Mouse (Mus musculus) heart, embryonic 15.5 days (tissue): ENCODE measurements at regions not wholly inside any gene's neighbourhood (a gene's known extent, or its start where the extent isn't known, plus 50 kb on each side); places are given as distances from the start of the nearest gene placed in this dataset.

Experiments used
- ATAC-seq: fragments of 200-750 bp; cut with Nextera tagmentation; replicated peaks from 2 replicates; pipeline ENCODE4 v1.8.0; 2017; ENCODE audit warnings: low read depth, moderate TSS enrichment; ENCODE audit not compliant: insufficient number of reproducible peaks, insufficient read depth, low FRiP score
- H3K27ac ChIP-seq: fragments of 300-500 bp; sonication (generic); 2 replicates; pipeline ENCODE4 v1.5.1; 2015; ENCODE audit warnings: mild to moderate bottlenecking, inconsistent platforms
- H3K27me3 ChIP-seq: fragments of 300-500 bp; sonication (generic); 2 replicates; pipeline ENCODE4 v1.6.1; 2015; ENCODE audit warnings: inconsistent platforms
- H3K36me3 ChIP-seq: fragments of 300-500 bp; sonication (generic); 2 replicates; pipeline ENCODE4 v1.6.1; 2015; ENCODE audit warnings: mild to moderate bottlenecking, inconsistent platforms
- H3K4me1 ChIP-seq: fragments of 300-500 bp; sonication (generic); replicated peaks from 2 replicates; pipeline ENCODE4 v1.6.1; 2015; ENCODE audit warnings: inconsistent platforms
- H3K4me2 ChIP-seq: fragments of 300-500 bp; sonication (generic); 2 replicates; pipeline ENCODE4 v1.6.1; 2015; ENCODE audit warnings: inconsistent platforms, mild to moderate bottlenecking, moderate library complexity
- H3K4me3 ChIP-seq: fragments of 300-500 bp; sonication (generic); 2 replicates; pipeline ENCODE4 v1.5.1; 2015; ENCODE audit warnings: mild to moderate bottlenecking, inconsistent platforms
- H3K9ac ChIP-seq: fragments of 300-500 bp; sonication (generic); 2 replicates; pipeline ENCODE4 v1.6.1; 2015; ENCODE audit warnings: mild to moderate bottlenecking, inconsistent platforms
- H3K9me3 ChIP-seq: fragments of 300-500 bp; sonication (generic); replicated peaks from 2 replicates; pipeline ENCODE4 v1.6.1; 2016; ENCODE audit warnings: inconsistent platforms
- WGBS: fragments of 180-500 bp; shearing (Covaris S2); methylation state at CpG from one replicate; pipeline ENCODE4 v1.1.7; 2015; ENCODE audit warnings: mixed read lengths; 5-methylcytosine and 5-hydroxymethylcytosine counted together

DNA sequence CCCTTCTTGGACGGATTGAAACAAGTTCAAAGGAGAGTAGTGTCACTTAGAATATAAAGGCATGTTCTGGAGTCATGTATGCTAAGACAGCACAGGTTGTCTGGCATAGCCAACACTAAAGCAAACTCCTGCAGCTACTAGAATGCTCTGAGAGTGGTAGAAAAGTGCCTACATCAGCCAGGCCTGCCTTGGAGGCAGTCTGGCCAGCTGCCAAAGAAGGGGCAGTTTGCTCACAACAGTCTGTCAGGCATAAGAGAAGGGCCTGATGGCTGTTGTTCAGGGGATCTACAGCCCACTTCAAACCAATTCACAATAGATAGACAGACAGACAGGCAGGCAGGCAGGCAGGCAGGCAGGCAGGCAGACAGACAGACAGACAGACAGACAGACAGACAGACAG, 136.5 kb upstream of the Dap start:
- Histone ChIP-seq H3K4me1 (no peaks in the 10 kb centered on the region), H3K27ac (no peak overlapping the region), H3K9me3 (no peaks in the 10 kb centered on the region), H3K4me2 (no peak overlapping the region), H3K4me3 (no peak overlapping the region), H3K36me3 (no peaks in the 10 kb centered on the region), H3K9ac (no peak overlapping the region), H3K27me3 (no peaks in the 10 kb centered on the region)
- ATAC-seq: no peak
- WGBS: 65% methylated on average over 1 of the region's 1 CpGs

DNA sequence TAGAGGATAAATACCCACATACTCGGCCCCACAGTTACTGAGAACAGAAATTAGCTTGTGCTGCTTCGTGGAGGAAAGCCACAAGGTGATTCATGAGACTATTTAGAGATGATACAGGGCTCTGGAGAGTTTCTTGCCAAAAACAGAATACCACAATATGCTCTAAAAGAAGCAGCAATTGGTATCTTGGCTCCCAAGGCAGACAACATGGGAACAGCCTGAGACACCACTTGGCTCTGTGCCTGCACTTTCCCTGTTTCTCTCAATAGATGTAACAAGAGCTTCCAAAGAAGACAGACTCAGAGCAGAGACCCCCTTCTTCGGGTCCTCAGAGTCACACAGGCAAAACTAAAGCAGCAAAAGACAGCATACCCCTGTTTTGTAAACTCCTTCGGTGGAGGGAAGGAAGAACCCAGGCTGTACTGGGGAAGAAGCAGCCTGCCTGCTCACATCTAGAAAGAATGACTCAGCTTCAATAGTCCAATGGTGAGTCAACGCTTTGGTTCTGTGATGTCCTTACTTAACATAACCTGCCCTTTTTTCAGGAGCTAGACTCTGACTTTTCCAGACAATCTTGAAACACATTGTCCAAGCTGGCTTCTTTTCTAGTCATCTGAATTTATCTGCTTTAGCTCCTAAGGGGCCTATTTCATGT, 132.1 kb upstream of the Dap start:
- no peak for ATAC-seq
- Histone ChIP-seq H3K9me3 (no peaks in the 10 kb centered on the region), H3K4me3 (no peak overlapping the region), H3K36me3 (no peaks in the 10 kb centered on the region), H3K4me1 (no peaks in the 10 kb centered on the region), H3K9ac (no peak overlapping the region), H3K27ac (no peak overlapping the region), H3K27me3 (no peaks in the 10 kb centered on the region), H3K4me2 (no peak overlapping the region)
- WGBS: 62% methylated on average over 5 of the region's 5 CpGs

DNA sequence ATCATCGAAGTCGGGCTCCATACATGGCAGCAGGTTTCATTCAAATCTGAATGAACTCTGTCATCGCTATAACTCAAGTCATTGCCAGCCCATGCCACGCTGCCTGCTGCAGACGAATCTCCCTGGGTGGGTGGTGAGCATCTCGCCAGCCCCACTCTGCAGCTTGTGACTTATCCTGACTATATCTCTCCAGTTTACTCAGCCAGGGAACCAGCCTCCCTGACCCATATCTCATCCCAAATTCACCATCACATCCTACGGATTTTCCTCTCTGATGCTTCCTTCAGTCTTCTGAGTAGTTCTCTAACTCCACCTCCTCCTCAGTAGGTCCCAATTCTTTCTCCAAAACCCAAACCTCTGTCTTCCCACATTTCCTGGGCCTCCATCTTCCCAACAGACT, 127.9 kb upstream of the Dap start:
- Histone ChIP-seq H3K27ac (no peak overlapping the region), H3K4me1 (no peaks in the 10 kb centered on the region), H3K9me3 (no peaks in the 10 kb centered on the region), H3K36me3 (no peaks in the 10 kb centered on the region), H3K9ac (no peak overlapping the region), H3K4me3 (no peak overlapping the region), H3K4me2 (no peak overlapping the region), H3K27me3 (no peaks in the 10 kb centered on the region)
- WGBS: 84% methylated on average over 7 of the region's 7 CpGs
- ATAC-seq: no peak

DNA sequence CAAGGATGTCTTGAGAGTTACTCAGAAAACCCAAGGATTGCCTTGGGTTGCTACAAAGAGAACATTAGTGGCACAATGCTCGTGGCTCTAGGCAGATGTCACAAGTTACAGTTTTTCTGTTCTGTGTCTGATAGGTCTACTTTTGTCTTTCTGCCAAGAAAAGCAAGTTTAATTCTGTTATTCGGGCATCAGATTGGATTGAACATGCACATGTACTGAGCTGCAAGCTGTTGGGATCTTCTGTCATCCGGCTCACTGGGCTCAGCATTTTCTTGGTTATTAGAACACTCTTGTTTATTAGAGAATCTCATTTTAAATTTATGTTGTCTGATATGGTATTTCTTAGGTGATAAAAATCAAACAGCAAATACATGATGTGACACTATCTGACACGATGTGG, 126.8 kb upstream of the Dap start:
- Histone ChIP-seq H3K9me3 (no peaks in the 10 kb centered on the region), H3K36me3 (no peaks in the 10 kb centered on the region), H3K4me2 (no peak overlapping the region), H3K4me1 (no peaks in the 10 kb centered on the region), H3K4me3 (no peak overlapping the region), H3K27ac (no peak overlapping the region), H3K9ac (no peak overlapping the region), H3K27me3 (no peaks in the 10 kb centered on the region)
- WGBS: 69% methylated on average over 4 of the region's 4 CpGs
- no peak for ATAC-seq

DNA sequence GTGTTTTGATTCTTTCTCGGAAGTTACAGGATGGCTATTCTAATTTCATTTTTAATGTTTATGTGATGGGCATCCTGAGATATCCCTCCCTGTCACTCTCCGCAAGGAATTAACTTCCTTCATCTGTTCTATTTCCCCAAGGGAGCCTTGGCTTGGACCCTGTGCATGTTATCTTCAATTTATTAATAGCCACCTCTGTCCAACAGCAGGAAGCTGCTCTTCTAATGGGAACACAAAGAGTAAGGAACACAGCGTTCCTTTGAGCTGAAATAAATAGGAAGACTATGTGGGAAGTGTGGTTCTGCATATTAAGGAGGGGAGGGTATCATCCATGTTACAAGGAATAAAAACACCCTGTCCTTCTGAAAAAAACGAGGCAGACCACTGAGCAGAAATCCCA, 119.4 kb upstream of the Dap start:
- no peak overlapping the region for H3K9ac ChIP-seq
- no peaks in the 10 kb centered on the region for H3K36me3 ChIP-seq
- no peak overlapping the region for H3K27ac ChIP-seq
- no peaks in the 10 kb centered on the region for H3K4me1 ChIP-seq
- H3K4me2 ChIP-seq: no peak overlapping the region
- no peak overlapping the region for H3K4me3 ChIP-seq
- ATAC-seq: no peak
- 58% methylated on average over 4 of the region's 4 CpGs for WGBS
- no peaks in the 10 kb centered on the region for H3K27me3 ChIP-seq
- no peaks in the 10 kb centered on the region for H3K9me3 ChIP-seq

DNA sequence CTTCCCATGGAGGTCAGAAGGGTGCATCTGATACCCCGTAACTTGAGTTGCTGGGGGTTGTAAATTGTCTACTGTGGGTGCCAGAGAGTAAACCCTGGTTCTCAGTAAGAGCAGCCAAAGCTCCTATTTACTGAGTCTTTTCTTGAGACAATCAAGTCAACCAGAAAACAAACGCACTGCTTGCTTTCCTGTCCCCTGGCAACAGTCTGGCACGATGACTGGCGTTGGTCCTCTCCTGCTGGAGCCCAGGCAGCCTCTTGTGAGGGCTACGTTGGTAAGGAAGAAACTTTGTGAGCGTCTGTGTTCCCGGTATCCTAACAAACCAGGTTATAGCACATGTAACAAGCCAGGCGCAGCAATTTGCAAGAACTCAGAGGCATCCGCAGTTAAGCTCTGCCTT, 117.2 kb upstream of the Dap start:
- no peak overlapping the region for H3K9ac ChIP-seq
- no peak for ATAC-seq
- no peak overlapping the region for H3K4me2 ChIP-seq
- H3K36me3 ChIP-seq: no peaks in the 10 kb centered on the region
- no peaks in the 10 kb centered on the region for H3K27me3 ChIP-seq
- no peak overlapping the region for H3K27ac ChIP-seq
- no peaks in the 10 kb centered on the region for H3K9me3 ChIP-seq
- 72% methylated on average over 9 of the region's 9 CpGs for WGBS
- H3K4me1 ChIP-seq: no peaks in the 10 kb centered on the region
- H3K4me3 ChIP-seq: no peak overlapping the region

DNA sequence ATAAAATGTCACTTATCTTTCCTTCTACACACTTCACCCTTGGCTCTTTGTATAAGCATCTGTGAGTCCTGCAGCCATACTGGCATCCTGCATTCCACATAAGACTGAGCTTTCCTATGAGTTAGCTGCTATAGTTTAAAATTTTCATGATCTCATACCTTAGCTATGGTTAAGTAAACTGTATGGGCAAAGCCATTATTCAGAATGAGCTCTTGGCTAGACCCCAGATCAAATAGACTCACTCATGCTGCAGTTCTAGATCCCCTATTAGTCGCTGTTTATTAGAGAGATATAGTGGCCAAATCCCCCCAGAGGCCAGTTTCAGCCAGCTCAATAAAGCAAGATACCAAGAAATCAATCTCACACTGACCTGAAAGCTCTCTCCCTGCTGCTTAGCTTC, 110.9 kb upstream of the Dap start:
- Histone ChIP-seq H3K27me3 (no peaks in the 10 kb centered on the region), H3K36me3 (no peaks in the 10 kb centered on the region), H3K9ac (no peak overlapping the region), H3K27ac (no peak overlapping the region), H3K4me3 (no peak overlapping the region), H3K4me1 (no peaks in the 10 kb centered on the region), H3K4me2 (no peak overlapping the region), H3K9me3 (no peaks in the 10 kb centered on the region)
- 53% methylated on average over 1 of the region's 1 CpGs for WGBS
- no peak for ATAC-seq

DNA sequence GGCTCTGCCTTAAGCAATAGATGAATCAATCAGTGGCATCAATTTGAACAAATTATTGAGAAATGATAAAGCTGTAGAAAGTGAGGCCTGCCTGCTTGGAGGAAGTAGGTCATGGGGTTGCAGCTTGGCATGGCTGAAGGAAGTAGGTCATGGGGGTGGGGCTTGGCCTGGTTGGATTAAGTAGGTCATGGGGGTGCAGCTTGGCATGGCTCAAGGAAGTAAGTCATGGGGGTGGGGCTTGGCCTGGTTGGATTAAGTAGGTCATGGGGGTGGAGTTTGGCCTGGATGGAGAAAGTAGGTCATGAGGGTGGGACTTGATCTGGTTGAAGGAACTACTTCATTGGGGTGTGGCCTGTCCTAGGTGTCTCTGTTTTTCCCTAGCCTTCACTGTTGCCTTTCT, 106.8 kb upstream of the Dap start:
- no peak for ATAC-seq
- Histone ChIP-seq H3K9me3 (no peaks in the 10 kb centered on the region), H3K4me3 (no peak overlapping the region), H3K27me3 (no peaks in the 10 kb centered on the region), H3K4me2 (no peak overlapping the region), H3K27ac (no peak overlapping the region), H3K36me3 (no peaks in the 10 kb centered on the region), H3K9ac (no peak overlapping the region), H3K4me1 (no peaks in the 10 kb centered on the region)

DNA sequence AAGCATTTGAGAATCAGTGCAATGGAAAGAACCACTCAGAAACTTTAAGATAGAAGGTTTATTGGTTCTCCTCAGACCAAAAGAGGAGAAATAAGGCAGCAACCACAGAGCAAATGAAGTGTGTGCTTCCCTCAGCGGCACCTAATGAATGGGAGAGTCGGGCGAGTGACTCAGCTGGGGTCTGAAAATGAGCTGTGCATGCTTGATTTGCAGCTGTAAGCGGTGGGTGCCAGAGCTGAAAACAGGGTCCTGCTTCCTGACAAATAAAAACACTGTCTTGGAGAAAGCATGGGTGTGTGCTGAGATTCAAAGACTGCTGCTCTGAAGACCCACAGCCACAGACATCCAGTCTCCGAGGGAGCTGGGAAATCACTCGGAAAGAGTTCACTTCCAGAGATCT, 104.0 kb upstream of the Dap start:
- no peaks in the 10 kb centered on the region for H3K36me3 ChIP-seq
- 56% methylated on average over 6 of the region's 6 CpGs for WGBS

DNA sequence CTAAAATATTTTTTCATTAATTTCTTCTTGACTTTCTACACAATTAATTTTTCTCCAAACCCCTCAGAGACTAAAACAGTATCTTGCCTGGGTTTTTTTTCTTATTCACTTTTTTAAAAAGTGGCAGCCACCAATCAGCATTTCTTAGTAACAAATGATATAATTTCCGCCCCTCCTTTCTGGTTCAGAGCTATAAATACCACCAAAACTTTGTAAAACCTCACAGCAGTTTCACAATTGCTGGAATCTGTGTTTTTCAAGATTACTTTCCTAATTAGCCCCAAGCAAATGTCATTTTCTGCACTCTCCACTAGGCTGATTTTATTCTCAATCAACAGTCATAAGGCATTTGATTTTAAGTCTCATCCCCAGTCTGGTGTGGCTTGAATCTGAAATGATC, 98.3 kb upstream of the Dap start:
- Histone ChIP-seq H3K36me3 (no peaks in the 10 kb centered on the region), H3K4me3 (no peak overlapping the region), H3K9me3 (no peaks in the 10 kb centered on the region), H3K4me1 (no peaks in the 10 kb centered on the region), H3K9ac (no peak overlapping the region), H3K27ac (no peak overlapping the region), H3K27me3 (no peaks in the 10 kb centered on the region), H3K4me2 (no peak overlapping the region)
- no peak for ATAC-seq
- 71% methylated on average over 1 of the region's 1 CpGs for WGBS

More for the DNA sequence above, 104.0 kb upstream of the Dap start:
- Histone ChIP-seq H3K9me3 (no peaks in the 10 kb centered on the region), H3K4me1 (no peaks in the 10 kb centered on the region), H3K4me2 (no peak overlapping the region), H3K27ac (no peak overlapping the region), H3K27me3 (no peaks in the 10 kb centered on the region), H3K9ac (no peak overlapping the region), H3K4me3 (no peak overlapping the region)
- ATAC-seq: no peak

DNA sequence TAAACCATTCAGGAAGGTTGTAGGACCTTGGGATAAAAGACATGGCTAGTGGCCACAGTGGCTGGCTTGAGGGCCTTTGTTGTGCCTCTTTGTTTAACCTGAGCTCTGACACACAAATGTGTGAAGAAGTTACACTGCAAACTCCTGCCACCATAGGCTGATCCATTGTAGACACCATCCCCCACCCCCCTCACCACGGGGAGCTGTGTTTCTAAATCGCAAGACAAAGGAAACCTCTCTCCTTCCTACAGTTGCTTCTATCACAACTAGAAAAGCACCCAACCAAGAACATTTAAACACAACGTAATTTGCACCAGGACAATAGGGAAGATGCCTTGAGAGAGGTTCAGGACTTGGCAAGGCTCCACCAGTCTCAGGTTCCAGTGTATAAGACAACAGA, 97.1 kb upstream of the Dap start:
- ATAC-seq: no peak
- no peak overlapping the region for H3K27ac ChIP-seq
- no peaks in the 10 kb centered on the region for H3K9me3 ChIP-seq
- no peaks in the 10 kb centered on the region for H3K27me3 ChIP-seq
- H3K9ac ChIP-seq: no peak overlapping the region
- H3K36me3 ChIP-seq: no peaks in the 10 kb centered on the region
- 47% methylated on average over 3 of the region's 3 CpGs for WGBS
- H3K4me1 ChIP-seq: no peaks in the 10 kb centered on the region
- no peak overlapping the region for H3K4me2 ChIP-seq
- no peak overlapping the region for H3K4me3 ChIP-seq

DNA sequence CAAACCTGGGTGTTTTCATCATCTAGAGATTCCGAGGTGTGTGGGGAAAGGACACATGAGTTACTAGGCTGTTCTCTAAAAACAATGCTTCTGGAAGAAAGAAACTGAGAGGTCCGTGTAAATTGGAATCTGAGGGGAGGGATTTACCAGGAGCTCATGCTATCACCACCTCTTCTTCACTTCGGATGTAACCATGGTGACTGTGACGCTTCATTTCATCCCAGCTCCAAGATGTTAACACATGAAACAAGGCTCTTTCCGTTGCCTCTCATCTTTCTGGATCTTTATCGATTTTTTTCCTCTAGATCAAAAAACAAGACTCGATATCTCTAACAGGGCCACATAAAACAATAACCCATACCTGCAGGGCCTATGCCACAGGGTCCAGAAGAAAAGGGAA, 89.2 kb upstream of the Dap start:
- WGBS: 50% methylated on average over 7 of the region's 7 CpGs
- Histone ChIP-seq H3K27me3 (no peaks in the 10 kb centered on the region), H3K9ac (no peak overlapping the region), H3K36me3 (no peaks in the 10 kb centered on the region), H3K4me2 (no peak overlapping the region), H3K27ac (no peak overlapping the region), H3K4me3 (no peak overlapping the region), H3K9me3 (no peaks in the 10 kb centered on the region), H3K4me1 (no peaks in the 10 kb centered on the region)
- ATAC-seq: no peak
